Mouse (Mus musculus) myocyte (in vitro differentiated cells): Measurements from ENCODE around the gene Ahcy. TPM values are rescaled to one million over a fixed set of nuclear protein-coding genes. Genes with fewer than 3 reads are reported as not detected.

Experiments
- H3K27me3 ChIP-seq: one replicate; pipeline ENCODE4 v1.6.1; 2011; ENCODE audit not compliant: control insufficient read depth, insufficient read depth, insufficient read length
- H3K36me3 ChIP-seq: one replicate; pipeline ENCODE4 v1.6.1; 2011; ENCODE audit not compliant: control insufficient read depth, insufficient read depth
- H3K4me2 ChIP-seq: one replicate; pipeline ENCODE4 v1.6.1; 2011; ENCODE audit warnings: low read depth, control low read depth
- H3K4me3 ChIP-seq: one replicate; pipeline ENCODE4 v1.5.1; 2011; ENCODE audit warnings: mild to moderate bottlenecking, control low read depth, moderate library complexity
- H3K79me2 ChIP-seq: one replicate; pipeline ENCODE4 v1.6.1; 2011; ENCODE audit not compliant: control insufficient read depth, insufficient read depth
- H3ac ChIP-seq: one replicate; pipeline ENCODE4 v1.6.1; 2011; ENCODE audit not compliant: control insufficient read depth, insufficient read length
- CEBPB ChIP-seq: IDR thresholded peaks from 2 replicates; pipeline ENCODE4 v1.6.1; 2011; ENCODE audit warnings: mild to moderate bottlenecking, moderate library complexity; ENCODE audit not compliant: poor library complexity, insufficient read depth, severe bottlenecking
- E2F4 ChIP-seq: IDR thresholded peaks from one replicate; pipeline ENCODE4 v1.6.1; 2011; ENCODE audit warnings: mild to moderate bottlenecking, control low read depth, moderate library complexity; ENCODE audit not compliant: insufficient read depth
- MAX ChIP-seq: IDR thresholded peaks from one replicate; pipeline ENCODE4 v1.6.1; 2011; ENCODE audit warnings: low read depth, mild to moderate bottlenecking, control low read depth
- MYOD1 ChIP-seq, 3 experiments: IDR thresholded peaks; one replicate each; pipeline ENCODE4 v1.6.1; 2011; ENCODE audit warnings: control low read depth in 2 of 3, low read depth in 2 of 3, mild to moderate bottlenecking in 2 of 3, moderate library complexity in 1 of 3; ENCODE audit not compliant: insufficient read length in 2 of 3, control insufficient read depth in 1 of 3
- MYOG ChIP-seq, 3 experiments: IDR thresholded peaks; one replicate each; pipeline ENCODE4 v1.6.1; 2011; ENCODE audit warnings: control low read depth in 2 of 3, low read depth in 2 of 3, mild to moderate bottlenecking in 2 of 3; ENCODE audit not compliant: insufficient read length in 2 of 3, control insufficient read depth in 1 of 3, insufficient read depth in 1 of 3
- POLR2A ChIP-seq: IDR thresholded peaks from one replicate; pipeline ENCODE4 v1.6.1; 2011; ENCODE audit warnings: low read depth, mild to moderate bottlenecking, control low read depth, moderate library complexity; ENCODE audit not compliant: insufficient read length
- POLR2AphosphoS2 ChIP-seq: IDR thresholded peaks from one replicate; pipeline ENCODE4 v1.6.1; 2011; ENCODE audit warnings: low read depth, control low read depth; ENCODE audit not compliant: insufficient read length
- REST ChIP-seq: IDR thresholded peaks from one replicate; pipeline ENCODE4 v1.6.1; 2011; ENCODE audit warnings: mild to moderate bottlenecking, control low read depth, moderate library complexity; ENCODE audit not compliant: insufficient read depth, insufficient read length
- SRF ChIP-seq: IDR thresholded peaks from one replicate; pipeline ENCODE4 v1.6.1; 2011; ENCODE audit warnings: low read depth; ENCODE audit not compliant: control insufficient read depth, insufficient read length
- TCF12 ChIP-seq: IDR thresholded peaks from one replicate; pipeline ENCODE4 v1.6.1; 2011; ENCODE audit warnings: mild to moderate bottlenecking, control low read depth; ENCODE audit not compliant: poor library complexity, insufficient read depth, severe bottlenecking
- TCF3 ChIP-seq: IDR thresholded peaks from one replicate; pipeline ENCODE4 v1.6.1; 2011; ENCODE audit warnings: low read depth, control low read depth; ENCODE audit not compliant: insufficient read length
- USF1 ChIP-seq: IDR thresholded peaks from one replicate; pipeline ENCODE4 v1.6.1; 2011; ENCODE audit warnings: low read depth, mild to moderate bottlenecking, control low read depth, moderate library complexity
- polyA plus RNA-seq: library from polyadenylated mRNA; unstranded; fragments of >200 nt; fragmentation: generic; extraction: Trizol; gene quantifications from one replicate; pipeline ENCODE4 v1.2.1, GENCODE M21; 2012; ENCODE audit warnings: missing spikeins

The Ahcy gene
- polyA plus RNA-seq, 1 experiment: 39.7 TPM

- Histone ChIP-seq H3K79me2 (no peaks in the 10 kb centered on the region), H3K4me2 (peak overlapping the region; percentile 60)
Measured at GRCm38 (mm10) chr2:155011086-155011656, 63.1 kb downstream of the Ahcy start.

More at GRCm38 (mm10) chr2:155011086-155011656, 63.1 kb downstream of the Ahcy start:
- H3K36me3 ChIP-seq: no peaks in the 10 kb centered on the region
- H3ac ChIP-seq: no peak overlapping the region
- H3K27me3 ChIP-seq: no peaks in the 10 kb centered on the region
- H3K4me3 ChIP-seq: no peak overlapping the region
- no peak for TF ChIP-seq E2F4
- TF ChIP-seq POLR2A: no peak
- no peak for TF ChIP-seq MAX
- TF ChIP-seq MYOG (IDR thresholded peaks at IDR 0.05; ENCODE audit: control insufficient read depth in 1 of 3, insufficient read depth in 1 of 3, insufficient read length in 2 of 3, low read depth in 2 of 3): no peak
- no peak for TF ChIP-seq TCF3
- no peak for TF ChIP-seq TCF12
- no peak for TF ChIP-seq POLR2AphosphoS2
- TF ChIP-seq SRF: no peak
- no peak for TF ChIP-seq CEBPB
- TF ChIP-seq USF1: no peak
- no peak for TF ChIP-seq MYOD1 (IDR thresholded peaks at IDR 0.05; ENCODE audit: control insufficient read depth in 1 of 3, insufficient read length in 2 of 3, low read depth in 2 of 3)
- TF ChIP-seq REST: no peak

Other genes with a start within 250 kb of the Ahcy start
- 143 TPM for gene Eif2s2, start 181.6 kb downstream of the Ahcy start, polyA plus RNA-seq
- not detected for gene Gm14226, start 56.2 kb downstream of the Ahcy start, polyA plus RNA-seq
- gene Itch, start 59.0 kb upstream of the Ahcy start, polyA plus RNA-seq: 8.8 TPM
- 418 TPM for gene Dynlrb1, start 162.0 kb upstream of the Ahcy start, polyA plus RNA-seq
- gene Map1lc3a, start 201.8 kb upstream of the Ahcy start, polyA plus RNA-seq: 413 TPM